Mouse (Mus musculus): ENCODE measurements around the gene Slc45a1.
"Not testable (repeated sequence)": the region's sequence is repeated elsewhere in the genome, so short reads cannot be mapped to it uniquely, and the experiment has no call there.

Gene Slc45a1

DNA sequence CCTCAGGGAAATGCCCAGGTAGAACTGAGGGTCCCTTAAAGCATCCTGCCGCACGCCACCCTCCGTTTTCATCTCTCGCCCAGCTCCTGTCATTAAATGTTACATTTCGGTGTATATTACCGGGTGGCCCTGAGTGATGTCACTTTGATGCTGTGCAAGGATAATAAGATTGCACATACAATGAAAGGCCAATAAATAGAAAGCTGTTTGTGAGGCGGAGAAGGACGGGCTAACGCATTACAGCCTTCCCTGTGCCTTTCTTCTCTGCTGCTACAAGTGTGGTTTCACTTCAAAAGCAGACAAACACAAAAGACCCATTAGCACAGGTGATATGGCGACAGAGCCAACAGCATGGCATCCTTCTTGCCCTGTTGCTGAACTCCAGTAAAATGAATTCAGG lies 50.5 kb downstream of the Slc45a1 start:
- DNase-seq = no peak

DNA sequence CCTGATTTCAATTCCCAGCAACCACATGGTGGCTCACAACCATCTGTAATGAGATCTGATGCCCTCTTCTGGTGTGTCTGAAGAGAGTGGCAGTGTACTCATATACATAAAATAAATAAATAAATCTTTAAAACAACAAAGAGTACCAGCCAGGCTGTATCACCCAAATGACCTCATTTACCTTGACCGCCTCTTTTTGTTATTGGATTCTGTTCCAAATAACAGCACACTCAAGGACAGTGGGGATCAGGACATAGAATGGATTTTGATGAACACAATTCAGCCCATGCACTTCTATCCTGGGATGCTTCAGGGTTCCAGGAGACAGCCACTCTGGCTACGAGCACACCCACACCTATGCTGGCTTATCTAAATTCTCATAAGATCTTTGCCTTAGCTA lies 51.5 kb downstream of the Slc45a1 start:
- DNase-seq = not testable (repeated sequence)

DNA sequence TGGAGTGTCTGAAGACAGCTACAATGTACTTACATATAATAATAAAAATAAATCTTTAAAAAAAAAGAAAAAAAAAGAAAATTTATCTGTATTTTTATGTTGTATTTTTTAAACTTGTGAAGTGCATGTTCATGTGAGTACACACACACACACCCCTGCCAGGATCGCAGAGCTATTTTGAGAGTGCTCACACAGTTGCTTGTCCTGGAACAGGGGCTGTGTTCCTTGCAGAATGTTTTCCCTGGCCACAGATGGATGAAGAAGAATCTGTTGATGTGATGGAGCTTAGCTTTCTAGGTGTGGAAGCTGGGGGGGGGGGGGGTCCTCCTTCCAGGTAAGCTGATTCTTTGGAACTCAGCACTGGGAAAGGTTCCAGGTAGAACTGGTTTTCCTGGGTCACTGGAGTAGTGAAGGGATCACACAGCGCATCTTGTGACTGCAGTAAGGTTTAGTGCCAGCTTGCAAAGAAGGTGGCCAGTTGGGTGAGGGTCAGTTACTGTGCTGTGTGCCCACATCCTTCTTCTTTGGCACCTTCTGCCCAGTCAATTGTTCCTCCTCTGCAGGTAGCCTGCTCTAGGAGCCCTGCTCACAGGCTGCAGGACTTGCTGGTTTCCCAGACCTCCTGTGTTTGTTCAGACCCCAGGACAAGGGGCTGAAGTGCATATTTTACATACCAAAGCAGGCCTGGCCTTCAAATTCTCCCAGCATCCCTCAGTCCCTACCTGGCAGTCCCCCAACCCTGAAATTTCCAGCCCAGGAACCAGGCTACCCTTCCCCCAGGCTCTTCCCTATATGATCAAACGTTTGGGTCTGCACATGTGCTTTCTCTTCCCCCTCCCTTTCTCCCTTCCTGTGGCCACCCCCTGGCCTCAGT lies 52.6 kb downstream of the Slc45a1 start:
- no peak for DNase-seq

DNA sequence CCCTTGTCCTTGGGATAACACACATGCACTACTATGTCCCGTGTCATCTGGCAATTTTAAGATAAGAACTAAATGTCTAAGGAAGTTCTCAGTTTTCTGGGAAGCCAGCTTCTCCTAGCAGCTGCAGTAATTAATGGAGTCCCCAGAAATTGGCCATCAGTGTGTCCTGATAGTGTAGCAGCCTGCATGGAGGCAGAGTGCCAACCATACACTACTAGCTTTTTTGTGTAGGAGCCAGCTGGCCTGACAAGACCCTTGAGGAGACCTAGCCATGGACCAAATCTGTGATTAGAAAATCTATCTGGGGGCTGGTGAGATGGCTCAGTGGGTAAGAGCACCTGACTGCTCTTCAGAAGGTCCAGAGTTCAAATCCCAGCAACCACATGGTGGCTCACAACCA lies 53.3 kb downstream of the Slc45a1 start:
- DNase-seq = peak; percentile 56

DNA sequence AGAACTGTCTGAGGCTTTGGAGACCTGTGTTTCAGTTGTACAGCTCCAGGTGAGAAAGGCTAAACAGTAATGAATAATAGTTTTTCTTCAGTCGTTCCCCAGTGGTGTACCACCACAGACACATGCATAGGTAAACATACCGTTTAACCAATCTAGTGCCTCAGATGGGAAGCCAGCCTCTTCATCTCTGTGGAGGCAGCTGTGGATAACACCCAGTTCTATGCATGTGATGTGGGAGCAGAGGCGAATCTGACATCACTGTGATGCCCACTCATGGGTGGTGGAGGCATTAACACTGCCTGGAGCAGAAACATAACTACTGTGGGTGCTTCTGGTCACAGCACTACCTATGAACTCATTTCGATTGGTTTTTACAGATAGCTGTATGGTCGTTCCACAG lies 56.0 kb downstream of the Slc45a1 start:
- DNase-seq = no peak

DNA sequence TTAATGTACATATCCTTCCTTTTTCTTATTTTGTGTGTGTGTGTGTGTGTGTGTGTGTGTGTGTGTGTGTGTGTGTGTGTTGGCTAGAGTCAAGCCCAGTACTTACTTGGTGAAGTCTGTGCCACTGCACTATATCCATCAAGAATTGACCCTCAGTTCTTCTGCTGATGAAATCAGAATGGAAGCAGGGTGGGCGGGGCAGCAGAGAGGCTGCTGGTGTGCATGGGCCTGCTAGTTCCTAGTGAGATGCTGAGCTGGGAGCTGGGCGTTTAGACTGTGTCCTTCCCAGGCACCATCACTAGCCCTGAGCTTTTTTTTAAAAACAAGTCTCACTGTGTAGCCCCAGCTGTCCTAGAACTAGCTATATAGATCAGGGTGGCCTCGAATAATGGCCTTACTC lies 56.9 kb downstream of the Slc45a1 start:
- no peak for DNase-seq

DNA sequence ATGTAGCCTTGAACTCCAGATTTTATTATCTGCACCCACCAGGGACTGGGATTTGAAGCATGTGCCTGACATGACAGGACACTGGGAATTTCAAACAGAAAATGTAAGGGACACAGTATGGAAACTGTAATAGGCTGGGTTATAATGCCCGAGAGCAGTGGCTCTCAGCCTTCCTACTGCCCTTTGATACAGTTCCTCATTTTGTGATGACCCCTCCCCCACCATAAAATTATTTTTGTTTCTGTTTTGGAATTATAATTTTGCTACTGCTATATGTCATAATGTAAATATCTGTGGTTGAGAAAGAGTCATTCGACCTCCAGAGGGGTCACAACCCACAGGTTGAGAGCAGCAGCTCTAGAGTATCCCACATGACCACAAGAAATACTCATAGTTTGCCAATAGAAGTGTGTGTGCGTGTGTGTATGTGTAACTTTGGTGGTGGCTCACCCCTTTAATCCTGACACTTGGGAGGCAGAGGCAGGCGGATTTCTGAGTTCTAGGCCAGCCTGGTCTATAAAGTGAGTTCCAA lies 57.6 kb downstream of the Slc45a1 start:
- DNase-seq = no peak

DNA sequence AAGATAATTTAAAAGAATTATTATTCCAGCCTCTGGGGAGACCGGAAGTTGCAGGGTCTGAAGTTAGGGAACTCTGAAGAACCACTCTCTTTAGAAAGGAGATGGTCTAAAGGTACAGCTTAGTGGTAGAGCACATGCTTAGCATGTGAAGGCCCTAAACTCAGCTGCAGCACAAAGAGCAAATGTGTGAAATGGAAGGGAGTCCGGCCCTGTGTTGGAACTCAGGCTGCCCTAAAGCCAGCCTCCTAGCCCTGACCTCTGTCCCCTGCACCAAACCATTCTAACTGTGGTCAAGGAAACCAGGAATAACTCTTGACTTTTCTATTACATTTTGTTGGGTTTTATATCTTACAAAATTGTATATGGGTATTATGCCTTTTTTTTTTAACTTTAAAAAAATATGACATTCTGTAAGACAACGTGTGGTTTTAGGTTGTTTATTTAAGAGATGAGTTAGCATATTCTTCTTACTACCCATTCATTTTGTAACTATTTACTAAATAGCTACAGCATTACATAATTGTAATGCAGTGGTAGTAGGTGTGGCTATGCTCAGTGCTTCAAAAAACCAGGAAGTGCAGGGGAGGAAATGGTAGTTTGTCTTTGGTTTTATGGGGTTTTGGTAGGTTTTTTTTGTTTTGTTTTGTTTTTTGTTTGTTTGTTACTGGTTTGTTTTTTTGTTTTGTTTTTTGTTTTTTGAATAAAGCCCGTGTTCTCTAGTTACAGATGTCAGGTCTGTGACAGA lies 58.3 kb downstream of the Slc45a1 start:
- DNase-seq = no peak

DNA sequence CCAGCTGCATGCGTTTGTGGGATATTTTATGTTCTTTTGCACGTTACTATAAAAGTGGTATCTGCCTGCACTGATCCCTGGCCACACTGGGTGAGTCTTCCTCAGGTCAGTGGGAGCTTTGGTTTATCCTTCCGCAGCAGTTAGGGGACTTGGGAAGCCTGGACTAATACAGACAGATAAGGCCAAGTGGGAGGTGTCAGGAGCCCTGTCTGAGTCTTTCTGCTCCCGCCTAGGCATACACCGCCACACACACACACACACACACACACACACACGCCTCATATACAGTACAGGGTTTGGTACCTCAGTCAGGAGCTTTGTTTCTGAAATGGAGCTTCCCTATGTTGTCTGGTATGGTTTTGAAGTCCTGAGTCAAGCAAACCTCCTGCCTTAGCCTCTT lies 59.9 kb downstream of the Slc45a1 start:
- DNase-seq = no peak

DNA sequence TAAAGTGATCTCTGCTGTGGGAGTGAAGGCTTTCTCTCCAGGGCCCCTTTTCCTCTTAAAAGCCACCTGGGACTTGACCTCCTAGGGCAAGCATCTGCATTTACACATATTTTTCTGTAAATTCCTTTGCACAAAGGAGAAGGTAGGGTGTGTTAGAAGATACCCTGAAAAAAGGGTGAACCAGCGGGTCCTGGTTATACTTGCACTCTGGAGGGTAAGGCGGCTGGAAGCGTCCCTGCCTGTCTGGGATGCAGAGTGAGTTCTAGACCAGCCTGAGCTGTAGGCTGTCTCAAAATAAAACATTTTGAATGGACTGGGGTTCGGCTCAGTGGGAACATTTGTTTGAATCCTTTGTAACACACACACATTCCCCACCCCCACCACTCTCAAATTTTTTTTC lies 60.4 kb downstream of the Slc45a1 start:
- no peak for DNase-seq

DNA sequence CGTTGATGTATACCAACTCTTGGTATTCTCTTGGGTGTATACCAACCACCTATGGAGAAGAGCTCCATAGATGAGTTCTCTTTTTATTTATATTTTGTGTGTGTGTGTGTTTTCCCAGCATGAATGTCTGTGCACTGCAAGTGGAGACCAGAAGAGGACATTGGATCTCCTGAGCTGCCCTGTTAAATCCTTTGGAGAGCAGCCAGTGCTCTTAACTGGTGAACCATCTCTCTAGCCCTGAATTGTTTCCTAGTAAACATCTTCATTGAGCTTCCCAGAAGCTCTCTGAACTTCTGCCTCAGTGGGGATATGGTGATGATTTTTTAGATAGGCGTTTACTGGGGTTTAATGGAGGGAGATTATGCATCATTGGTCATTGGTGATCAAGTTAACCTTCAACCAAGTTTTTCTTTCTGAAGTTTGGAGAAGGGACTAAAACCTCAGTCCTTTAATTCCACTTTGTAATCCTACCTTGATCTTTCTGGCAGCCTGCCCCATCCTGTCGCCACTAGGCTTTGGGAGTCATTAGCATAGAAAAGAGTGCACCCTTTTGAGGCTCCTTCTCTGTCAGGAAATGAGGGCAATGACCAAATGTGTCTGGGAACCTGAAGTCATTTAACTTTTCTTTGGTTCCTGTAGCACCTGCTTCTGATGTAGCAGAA lies 61.2 kb downstream of the Slc45a1 start:
- no peak for DNase-seq

DNA sequence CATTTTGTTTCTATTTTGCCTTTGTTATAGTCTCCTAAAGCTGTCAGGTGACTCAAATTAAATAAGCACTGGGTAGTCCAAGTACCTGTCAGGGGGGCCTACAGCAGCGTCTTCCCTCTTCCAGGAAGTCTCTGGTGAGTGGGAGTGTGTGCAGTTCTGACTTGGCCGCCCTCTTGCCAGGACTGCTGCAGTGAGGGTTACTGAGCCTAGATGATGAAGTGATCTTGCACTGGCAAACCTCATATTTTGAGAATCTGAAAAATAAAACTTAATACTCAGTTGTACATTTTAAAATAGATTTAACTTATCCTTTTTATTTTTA lies 63.7 kb downstream of the Slc45a1 start:
- no peak for DNase-seq

DNA sequence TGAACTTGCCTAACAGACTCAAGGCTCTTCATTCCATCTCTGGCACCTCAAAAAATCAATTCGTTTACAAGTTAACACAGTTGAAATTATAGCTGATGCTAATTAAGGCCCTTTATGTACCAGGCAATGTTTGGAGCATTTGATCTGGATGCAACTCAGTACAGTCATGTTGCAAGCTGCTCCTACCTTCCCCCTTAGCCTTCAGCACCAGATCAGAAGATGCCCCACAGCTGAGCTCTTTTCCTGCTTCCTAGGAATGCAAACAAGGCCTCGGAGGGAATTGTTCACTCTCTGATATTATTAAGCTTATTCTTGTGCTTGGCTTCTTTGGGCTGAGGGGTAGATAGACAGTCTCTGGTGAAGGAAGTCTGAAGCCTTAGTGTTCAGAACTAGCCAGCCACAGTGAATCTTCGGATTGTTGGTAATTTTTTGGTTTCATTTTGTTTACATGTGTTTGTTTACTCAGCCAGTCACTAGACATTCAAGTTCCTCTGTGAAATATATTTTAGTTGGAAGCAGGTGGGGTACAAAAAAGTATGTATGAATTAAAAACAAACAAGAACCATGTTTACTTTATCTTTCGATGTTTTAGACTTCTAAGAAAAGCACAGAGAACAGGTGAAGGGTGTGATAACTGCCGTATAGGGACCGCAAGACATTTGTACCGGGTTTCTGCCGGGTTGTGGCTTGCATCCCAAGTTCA lies 64.2 kb downstream of the Slc45a1 start:
- no peak for DNase-seq

DNA sequence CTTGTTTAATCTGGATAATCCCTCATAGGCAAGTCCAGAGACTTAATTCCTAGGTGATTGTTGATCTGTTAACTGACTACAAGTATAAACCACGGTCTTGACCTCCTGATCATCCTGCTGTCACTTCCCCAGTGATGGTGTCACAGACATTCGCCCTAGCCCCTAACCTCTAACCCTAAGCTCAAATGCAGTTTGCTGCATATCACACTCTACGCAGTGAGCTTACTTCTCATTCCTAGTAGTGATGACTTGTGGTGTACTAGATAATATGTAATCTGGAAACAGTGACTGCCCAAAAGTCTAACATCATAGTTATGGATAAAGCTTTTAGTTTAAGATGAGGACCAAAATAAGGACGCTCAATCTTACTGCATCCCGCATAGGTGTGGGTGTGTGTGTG lies 65.7 kb downstream of the Slc45a1 start:
- DNase-seq = no peak

DNA sequence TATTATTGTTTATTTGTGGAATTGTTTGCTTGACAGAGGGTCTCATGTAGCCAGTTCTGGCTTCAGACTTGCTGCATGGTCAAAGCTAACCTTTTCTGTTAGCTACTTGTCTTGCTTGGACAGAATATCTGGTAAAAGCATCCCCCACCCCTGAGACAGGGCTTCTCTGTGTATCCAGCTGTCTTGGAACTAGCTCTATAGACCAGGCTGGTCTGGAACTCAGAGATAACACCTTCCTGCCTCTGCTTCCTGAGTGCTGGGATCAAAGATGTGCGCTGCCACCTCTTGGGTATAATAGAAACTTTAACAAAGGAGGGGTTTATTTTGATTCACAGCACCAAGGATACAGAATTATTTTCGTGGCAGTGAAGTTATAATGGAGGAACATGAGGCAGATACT lies 66.2 kb downstream of the Slc45a1 start:
- no peak for DNase-seq

DNA sequence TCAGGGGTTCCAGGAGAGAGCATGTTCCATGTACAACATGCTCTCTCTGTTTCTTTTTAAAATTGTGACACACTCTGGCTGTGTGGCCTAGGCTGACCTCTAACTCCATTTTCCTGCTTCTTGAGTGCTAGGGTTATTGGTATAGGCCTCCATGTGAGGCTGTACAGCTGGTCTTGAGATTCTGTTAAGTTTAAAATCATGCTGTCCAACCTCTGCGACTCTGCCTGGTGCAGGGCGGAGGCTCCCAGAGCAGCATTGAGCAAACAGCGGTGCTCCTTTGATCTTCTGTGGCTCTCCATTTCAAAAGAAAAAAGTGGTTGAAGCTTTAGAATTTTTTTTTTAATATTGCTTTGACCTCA lies 68.2 kb downstream of the Slc45a1 start:
- DNase-seq = no peak

DNA sequence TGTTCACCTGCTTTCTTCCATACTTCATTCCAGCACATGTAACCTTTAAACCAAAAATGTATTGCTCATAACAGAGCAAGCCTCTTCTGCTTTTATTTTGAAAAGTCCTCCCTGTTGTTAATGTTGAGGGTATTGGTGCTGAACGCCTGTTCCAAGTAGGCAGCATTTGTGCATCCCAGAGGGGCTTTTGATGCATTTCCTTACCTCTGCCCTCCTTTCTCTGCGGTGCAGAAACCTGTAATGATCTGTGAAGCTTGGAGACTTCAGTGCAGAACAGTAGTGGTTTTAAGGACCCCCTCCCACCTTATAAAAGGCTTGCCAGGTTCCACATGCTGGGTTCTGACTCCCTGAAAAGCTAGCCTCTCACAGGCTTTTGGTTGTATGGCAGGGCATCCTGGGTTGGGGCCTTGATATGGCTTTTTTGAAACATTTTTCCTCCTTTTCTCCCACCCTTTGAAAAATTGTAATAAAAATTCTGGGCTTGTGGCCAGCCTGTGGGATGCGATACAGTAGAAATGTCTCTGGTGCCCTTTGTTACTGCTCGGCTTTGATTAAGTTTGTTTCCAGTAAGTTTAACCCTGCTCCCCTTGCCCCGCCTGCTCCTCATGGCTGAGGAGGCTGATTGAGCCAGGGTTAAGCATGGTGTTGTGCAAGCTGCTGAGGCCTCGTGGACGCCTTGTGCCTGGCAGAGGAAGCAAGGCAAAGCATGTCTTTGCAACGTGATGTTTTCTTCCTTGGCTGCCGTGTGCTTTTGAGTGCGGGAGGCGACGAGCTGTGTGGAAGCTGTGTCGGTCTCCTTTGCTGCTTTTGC lies 68.8 kb downstream of the Slc45a1 start:
- DNase-seq = peak; percentile 70

DNA sequence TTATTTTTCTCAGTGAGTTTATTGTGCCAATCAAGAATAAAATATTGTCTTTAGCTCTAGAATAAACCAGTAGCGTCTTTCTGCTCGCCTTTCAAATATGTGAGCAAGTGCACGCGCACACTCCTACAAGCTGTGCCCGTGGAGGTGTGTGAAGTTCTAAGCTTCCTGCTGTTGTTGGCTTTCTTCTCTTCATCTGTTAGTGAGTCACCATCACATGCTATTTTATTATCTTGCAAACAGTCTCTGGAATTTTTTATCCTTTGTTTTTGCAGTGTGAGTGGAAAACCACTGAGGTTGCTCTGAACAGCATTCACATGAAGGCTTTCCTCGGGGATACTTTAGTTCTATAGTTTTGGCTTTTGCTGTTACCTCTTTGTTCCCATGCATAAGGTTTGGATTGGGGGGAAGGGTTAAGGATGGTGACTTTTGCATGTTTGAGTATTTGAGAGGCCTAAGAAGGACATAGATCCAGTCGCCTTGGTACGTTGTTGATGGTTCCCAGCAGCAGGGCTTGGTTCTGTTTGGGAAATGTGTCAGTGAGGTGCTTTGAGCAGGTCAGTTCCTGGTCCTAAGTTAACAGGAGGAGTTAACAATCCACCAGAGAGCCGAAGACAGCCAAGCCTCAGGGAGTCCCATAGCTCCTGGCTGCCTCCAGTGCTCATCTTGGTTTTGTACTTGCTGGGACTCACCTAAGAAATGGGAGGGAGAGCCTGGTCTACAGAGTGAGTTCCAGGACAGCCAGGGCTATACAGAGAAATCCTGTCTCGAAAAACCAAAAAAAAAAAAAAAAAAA lies 69.8 kb downstream of the Slc45a1 start:
- DNase-seq = no peak

Measured in cerebellum, adult 9-10 months (tissue).